Mouse (Mus musculus): Measurements from ENCODE around the gene Acox3.

- TF ChIP-seq CTCF (IDR thresholded peaks at IDR 0.05; ENCODE audit: low read depth, low read length) (no peak), POLR2A (IDR thresholded peaks at IDR 0.05; ENCODE audit: insufficient read depth, low read length) (no peak)
These were observed 29.9 kb upstream of the Acox3 start for GRCm38 (mm10) chr5:35552838-35553539.

Measured in ES-Bruce4 (cell line).